Mouse (Mus musculus): Measurements from ENCODE around the gene Mrpl52.

DNA sequence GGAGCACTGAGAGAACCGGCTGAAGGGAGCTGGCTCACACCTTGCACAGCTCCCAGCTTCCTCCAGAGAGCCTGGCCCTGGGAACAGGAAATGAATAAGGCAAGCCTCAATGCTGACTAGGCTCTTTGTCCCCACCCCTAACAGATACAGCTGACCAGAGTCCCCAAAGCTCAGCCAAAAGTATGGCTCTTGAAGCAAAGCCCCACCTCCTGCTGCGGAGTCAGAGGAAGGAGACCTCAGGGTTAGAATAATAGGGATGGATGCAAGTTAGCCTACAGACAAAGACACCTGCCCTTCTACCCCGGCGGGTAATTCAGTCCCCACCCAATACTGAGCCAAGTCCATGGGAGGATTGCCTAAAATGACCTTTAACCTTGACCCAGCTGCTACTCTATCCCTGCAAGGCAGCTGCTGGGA lies 43.3 kb upstream of the Mrpl52 start:
- no peak for TF ChIP-seq CTCF (IDR thresholded peaks at IDR 0.05; ENCODE audit: control insufficient read depth, insufficient read depth, insufficient read length)
- no peak for TF ChIP-seq MYOD1 (IDR thresholded peaks at IDR 0.05; ENCODE audit: control insufficient read depth, insufficient read length, low read depth)
- no peak for TF ChIP-seq CEBPB (IDR thresholded peaks at IDR 0.05; ENCODE audit: low read depth)
- no peak for TF ChIP-seq MYOG (IDR thresholded peaks at IDR 0.05; ENCODE audit: control insufficient read depth, extremely low read depth, insufficient read length)
- no peak for TF ChIP-seq USF1 (IDR thresholded peaks at IDR 0.05; ENCODE audit: low read depth)
- no peak for TF ChIP-seq MAX (IDR thresholded peaks at IDR 0.05)
- TF ChIP-seq FOSL1 (IDR thresholded peaks at IDR 0.05; ENCODE audit: insufficient read depth, low read length, poor library complexity, severe bottlenecking): no peak
